Comparison of ENCODE assay signal across 13 mouse cellular contexts in genomic region chr12:55974262-55974661, GRCm38 (mm10).
"Had no signal": no experiment of that assay in that cellular context is flagged by ENCODE, and none has a peak within 500 bp of the region (broad histone marks: within the 10 kb centered on the region; RNA-seq: fewer than 3 reads in every experiment).

No protein-coding gene starts in this region.

- H3K4me1 ChIP-seq: limb, embryonic 10.5 days; liver, embryonic 15.5 days; midbrain, embryonic 15.5 days had no signal

- H3K4me2 ChIP-seq: liver, embryonic 11.5 days; liver, embryonic 15.5 days; midbrain, embryonic 15.5 days had no signal

- DNase-seq: kidney, postnatal 10 days; kidney, postnatal 4 days; lung, adult 2 months; lung, postnatal 36 days; right cerebral cortex, adult 18-20 months; right cerebral cortex, postnatal 25 days; thymus, postnatal 4 days had no signal

- H3K27me3 ChIP-seq: liver, embryonic 15.5 days; midbrain, embryonic 15.5 days had no signal

- H3K27ac ChIP-seq: layer of hippocampus, adult 2 months; limb, embryonic 10.5 days; liver, embryonic 15.5 days; midbrain, embryonic 15.5 days had no signal

- H3K36me3 ChIP-seq: limb, embryonic 10.5 days; liver, embryonic 15.5 days; midbrain, embryonic 15.5 days had no signal

- ATAC-seq: lung, postnatal 0 days; midbrain, embryonic 15.5 days had no signal

- H3K9me3 ChIP-seq: limb, embryonic 10.5 days; liver, embryonic 15.5 days; midbrain, embryonic 15.5 days had no signal

- H3K4me3 ChIP-seq: layer of hippocampus, adult 2 months; limb, embryonic 10.5 days; liver, embryonic 15.5 days; midbrain, embryonic 15.5 days had no signal

- H3K9ac ChIP-seq: liver, embryonic 15.5 days; midbrain, embryonic 15.5 days had no signal
